Mouse (Mus musculus) liver, embryonic 11.5 days (tissue): ENCODE results near the gene Hoxa7. TPM values are rescaled to one million over a fixed set of nuclear protein-coding genes. Genes with fewer than 3 reads are reported as not detected.

Source experiments
- ATAC-seq: fragments of 200-750 bp; cut with Nextera tagmentation; replicated peaks from 2 replicates; pipeline ENCODE4 v1.8.0; 2017; ENCODE audit warnings: moderate number of reproducible peaks, mild to moderate bottlenecking, moderate TSS enrichment, moderate library complexity; ENCODE audit not compliant: low FRiP score
- DNase-seq: peaks from one replicate; pipeline ENCODE4 v3.0.0-alpha.2; 2017; ENCODE audit warnings: low spot score
- H3K27ac ChIP-seq: fragments of 300-500 bp; sonication (generic); 2 replicates; pipeline ENCODE4 v1.5.1; 2014; ENCODE audit warnings: mild to moderate bottlenecking, low read depth, low read length, control low read depth
- H3K27me3 ChIP-seq: fragments of 300-500 bp; sonication (generic); replicated peaks from 2 replicates; pipeline ENCODE4 v1.6.1; 2014; ENCODE audit warnings: low read length, mixed read lengths; ENCODE audit not compliant: control insufficient read depth, insufficient read depth
- H3K36me3 ChIP-seq: fragments of 300-500 bp; sonication (generic); 2 replicates; pipeline ENCODE4 v1.6.1; 2014; ENCODE audit warnings: mild to moderate bottlenecking, low read length, moderate library complexity, mixed read lengths; ENCODE audit not compliant: control insufficient read depth, insufficient read depth
- H3K4me1 ChIP-seq: fragments of 300-500 bp; sonication (generic); replicated peaks from 2 replicates; pipeline ENCODE4 v1.6.1; 2014; ENCODE audit warnings: low read length, mixed read lengths; ENCODE audit not compliant: control insufficient read depth, insufficient read depth
- H3K4me2 ChIP-seq: fragments of 300-500 bp; sonication (generic); 2 replicates; pipeline ENCODE4 v1.6.1; 2014; ENCODE audit warnings: mild to moderate bottlenecking, control low read depth, moderate library complexity
- H3K4me3 ChIP-seq: fragments of 300-500 bp; sonication (generic); 2 replicates; pipeline ENCODE4 v1.5.1; 2014; ENCODE audit warnings: low read depth, low read length, control low read depth
- H3K9ac ChIP-seq: fragments of 300-500 bp; sonication (generic); 2 replicates; pipeline ENCODE4 v1.6.1; 2014; ENCODE audit warnings: low read depth, low read length, control low read depth
- H3K9me3 ChIP-seq: fragments of 300-500 bp; sonication (generic); 2 replicates; pipeline ENCODE4 v1.6.1; 2016; ENCODE audit warnings: low read length, inconsistent platforms, mixed read lengths; ENCODE audit not compliant: control insufficient read depth
- WGBS: fragments of 180-500 bp; shearing (Covaris S2); extraction: QIAGEN DNeasy Blood & Tissue Kit; methylation state at CpG from one replicate; pipeline ENCODE4 v1.1.7; 2014; 5-methylcytosine and 5-hydroxymethylcytosine counted together
- polyA plus RNA-seq: library from polyadenylated mRNA; unstranded; fragments of >200 nt; fragmentation: Nextera tagmentation; extraction: Ambion mirVana; gene quantifications from 2 replicates; pipeline ENCODE4 v1.2.1, GENCODE M21; 2014

The Hoxa7 gene
- polyA plus RNA-seq, 1 experiment from 2014 or later = 2.7 TPM

GRCm38 (mm10) chr6:52229558-52230416 lies 8.1 kb upstream of the Hoxa7 start:
- 3% methylated on average over 44 of the region's 44 CpGs for WGBS
- Histone ChIP-seq H3K27ac (no peak overlapping the region), H3K4me3 (peak overlapping the region; percentile 23), H3K9me3 (no peaks in the 10 kb centered on the region), H3K4me1 (no peaks in the 10 kb centered on the region), H3K27me3 (peaks cover 96% of the 10 kb centered on the region), H3K9ac (no peak overlapping the region), H3K4me2 (no peak overlapping the region; the same call in 1 of the 2 replicates), H3K36me3 (no peaks in the 10 kb centered on the region)
- DNase-seq (no peak), ATAC-seq (no peak)

- ATAC-seq (no peak), DNase-seq (no peak)
- no peak overlapping the region for H3K9ac ChIP-seq
- H3K27me3 ChIP-seq = peaks cover 96% of the 10 kb centered on the region
- no peaks in the 10 kb centered on the region for H3K36me3 ChIP-seq
- H3K4me1 ChIP-seq = no peaks in the 10 kb centered on the region
- H3K4me2 ChIP-seq = peak overlapping the region; percentile 27
- no peak overlapping the region for H3K27ac ChIP-seq
- 2% methylated on average over 38 of the region's 38 CpGs for WGBS
- H3K9me3 ChIP-seq = no peaks in the 10 kb centered on the region
- no peak overlapping the region for H3K4me3 ChIP-seq
Observed at GRCm38 (mm10) chr6:52228475-52229465, 7.1 kb upstream of the Hoxa7 start.

GRCm38 (mm10) chr6:52227470-52228222 lies 6.0 kb upstream of the Hoxa7 start:
- no peaks in the 10 kb centered on the region for H3K9me3 ChIP-seq
- H3K4me2 ChIP-seq = no peak overlapping the region
- WGBS = 4% methylated on average over 11 of the region's 11 CpGs
- ATAC-seq = no peak
- no peak overlapping the region for H3K9ac ChIP-seq
- H3K4me1 ChIP-seq = no peaks in the 10 kb centered on the region
- peaks cover 96% of the 10 kb centered on the region for H3K27me3 ChIP-seq
- H3K4me3 ChIP-seq = no peak overlapping the region
- DNase-seq = no peak
- no peak overlapping the region for H3K27ac ChIP-seq
- H3K36me3 ChIP-seq = no peaks in the 10 kb centered on the region

- Histone ChIP-seq H3K36me3 (no peaks in the 10 kb centered on the region), H3K27me3 (peaks cover 96% of the 10 kb centered on the region), H3K9me3 (no peaks in the 10 kb centered on the region), H3K9ac (no peak overlapping the region), H3K27ac (no peak overlapping the region), H3K4me2 (no peak overlapping the region), H3K4me1 (no peaks in the 10 kb centered on the region), H3K4me3 (no peak overlapping the region)
- ATAC-seq = no peak
- no peak for DNase-seq
- WGBS = 7% methylated on average over 26 of the region's 26 CpGs
Observed at GRCm38 (mm10) chr6:52226569-52227257, 5.1 kb upstream of the Hoxa7 start.

- ATAC-seq (no peak), DNase-seq (no peak)
- Histone ChIP-seq H3K4me3 (peak overlapping the region; percentile 32), H3K9me3 (no peaks in the 10 kb centered on the region), H3K27ac (no peak overlapping the region), H3K9ac (no peak overlapping the region), H3K4me2 (peak overlapping the region; percentile 39), H3K4me1 (no peaks in the 10 kb centered on the region), H3K27me3 (peaks cover 99% of the 10 kb centered on the region), H3K36me3 (no peaks in the 10 kb centered on the region)
- 4% methylated on average over 69 of the region's 69 CpGs for WGBS
Observed at GRCm38 (mm10) chr6:52225612-52226568, 4.2 kb upstream of the Hoxa7 start.

GRCm38 (mm10) chr6:52224895-52225611 lies 3.4 kb upstream of the Hoxa7 start:
- H3K9ac ChIP-seq = no peak overlapping the region
- ATAC-seq (no peak), DNase-seq (no peak)
- H3K4me3 ChIP-seq = peak overlapping the region; percentile 32
- 3% methylated on average over 31 of the region's 36 CpGs for WGBS
- H3K36me3 ChIP-seq = no peaks in the 10 kb centered on the region
- H3K27me3 ChIP-seq = peaks cover 99% of the 10 kb centered on the region
- H3K4me1 ChIP-seq = no peaks in the 10 kb centered on the region
- no peak overlapping the region for H3K27ac ChIP-seq
- peak overlapping the region; percentile 39 for H3K4me2 ChIP-seq
- H3K9me3 ChIP-seq = no peaks in the 10 kb centered on the region
